Mouse (Mus musculus): ENCODE data around the gene Phf11c.

DNA sequence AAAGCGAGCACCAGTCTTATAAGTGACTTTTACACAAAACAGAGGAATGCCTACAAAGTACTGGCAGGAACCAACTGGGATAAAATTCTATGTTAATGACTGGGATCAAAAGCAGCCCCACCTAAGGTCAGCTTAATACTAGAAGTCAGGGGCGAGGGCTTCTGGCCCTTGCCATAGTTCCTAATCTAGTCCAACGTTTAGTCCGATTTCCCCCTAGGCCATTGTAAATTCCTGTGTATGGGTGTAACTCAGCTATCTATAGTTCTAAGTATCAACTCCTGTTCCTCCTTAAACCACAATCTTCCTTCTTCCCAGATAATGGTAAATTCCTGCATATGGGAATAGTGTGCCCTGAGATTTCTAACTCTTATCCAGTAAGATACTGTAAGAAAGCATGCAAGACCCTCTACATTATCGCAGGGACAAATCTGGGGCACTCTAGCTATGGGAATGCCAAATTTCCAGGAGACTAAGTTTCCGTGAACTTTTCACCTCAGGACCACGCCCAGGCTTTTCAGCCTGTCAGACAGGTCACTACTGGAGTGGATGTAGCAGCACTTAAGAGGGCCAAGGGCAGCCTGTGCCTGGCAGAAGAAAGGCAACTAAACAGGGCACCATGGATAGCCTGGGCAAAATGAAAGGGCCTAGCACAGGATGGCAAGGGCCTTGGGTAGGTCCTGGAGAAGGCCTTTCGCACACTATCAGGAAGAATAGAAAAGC is 28.6 kb downstream of the Phf11c start:
- no peak for TF ChIP-seq CTCF (IDR thresholded peaks at IDR 0.05; ENCODE audit: extremely low read depth, insufficient read depth, low read length)
- TF ChIP-seq POLR2A (IDR thresholded peaks at IDR 0.05; ENCODE audit: extremely low read depth, insufficient read depth, low read length) = no peak

All from cortical plate, adult 2 months (tissue).